Mouse (Mus musculus) heart, embryonic 11.5 days (tissue): ENCODE data around the gene Ktn1. TPM values are rescaled to one million over a fixed set of nuclear protein-coding genes. Genes with fewer than 3 reads are reported as not detected.

Source experiments
- ATAC-seq: fragments of 200-750 bp; cut with Nextera tagmentation; replicated peaks from 2 replicates; pipeline ENCODE4 v1.8.0; 2017; ENCODE audit warnings: moderate library complexity; ENCODE audit not compliant: insufficient number of reproducible peaks, low FRiP score, low TSS enrichment
- H3K27ac ChIP-seq: fragments of 300-500 bp; sonication (generic); 2 replicates; pipeline ENCODE4 v1.5.1; 2014; ENCODE audit warnings: mild to moderate bottlenecking, low read depth, low read length
- H3K27me3 ChIP-seq: fragments of 300-500 bp; sonication (generic); 2 replicates; pipeline ENCODE4 v1.6.1; 2014; ENCODE audit warnings: mild to moderate bottlenecking, low read length, mixed read lengths; ENCODE audit not compliant: control insufficient read depth, insufficient read depth
- H3K36me3 ChIP-seq: fragments of 300-500 bp; sonication (generic); 2 replicates; pipeline ENCODE4 v1.6.1; 2014; ENCODE audit warnings: mild to moderate bottlenecking, low read length, moderate library complexity, mixed read lengths; ENCODE audit not compliant: control insufficient read depth, insufficient read depth
- H3K4me1 ChIP-seq: fragments of 300-500 bp; sonication (generic); 2 replicates; pipeline ENCODE4 v1.6.1; 2014; ENCODE audit warnings: low read length; ENCODE audit not compliant: control insufficient read depth, insufficient read depth
- H3K4me2 ChIP-seq: fragments of 300-500 bp; sonication (generic); 2 replicates; pipeline ENCODE4 v1.6.1; 2014; ENCODE audit warnings: mild to moderate bottlenecking, moderate library complexity
- H3K4me3 ChIP-seq: fragments of 300-500 bp; sonication (generic); 2 replicates; pipeline ENCODE4 v1.5.1; 2014; ENCODE audit warnings: low read depth, low read length
- H3K9ac ChIP-seq: fragments of 300-500 bp; sonication (generic); 2 replicates; pipeline ENCODE4 v1.6.1; 2014; ENCODE audit warnings: mild to moderate bottlenecking, low read depth, low read length, moderate library complexity
- H3K9me3 ChIP-seq: fragments of 300-500 bp; sonication (generic); replicated peaks from 2 replicates; pipeline ENCODE4 v1.6.1; 2016; ENCODE audit warnings: low read length; ENCODE audit not compliant: control insufficient read depth
- WGBS: fragments of 180-500 bp; shearing (Covaris S2); extraction: QIAGEN DNeasy Blood & Tissue Kit; methylation state at CpG from one replicate; pipeline ENCODE4 v1.1.7; 2014; ENCODE audit not compliant: insufficient replicate concordance; 5-methylcytosine and 5-hydroxymethylcytosine counted together
- polyA plus RNA-seq: library from polyadenylated mRNA; unstranded; fragments of >200 nt; fragmentation: Nextera tagmentation; extraction: Ambion mirVana; gene quantifications from 2 replicates; pipeline ENCODE4 v1.2.1, GENCODE M21; 2014

Ktn1 gene
- polyA plus RNA-seq, 1 experiment from 2014 or later: 105 TPM

GRCm38 (mm10) chr14:47684579-47684978 is 36.3 kb downstream of the Ktn1 start:
- H3K27me3 ChIP-seq: no peaks in the 10 kb centered on the region
- no peak for ATAC-seq
- no peaks in the 10 kb centered on the region for H3K9me3 ChIP-seq
- WGBS: 86% methylated on average over 5 of the region's 5 CpGs
- H3K27ac ChIP-seq: no peak overlapping the region
- no peak overlapping the region for H3K4me2 ChIP-seq
- no peak overlapping the region for H3K4me3 ChIP-seq
- H3K9ac ChIP-seq: no peak overlapping the region
- no peaks in the 10 kb centered on the region for H3K4me1 ChIP-seq
- H3K36me3 ChIP-seq: peaks cover 39% of the 10 kb centered on the region

GRCm38 (mm10) chr14:47699126-47699525 is 50.9 kb downstream of the Ktn1 start:
- Histone ChIP-seq H3K4me1 (no peaks in the 10 kb centered on the region), H3K27me3 (no peaks in the 10 kb centered on the region), H3K27ac (no peak overlapping the region), H3K9ac (no peak overlapping the region), H3K4me3 (no peak overlapping the region), H3K36me3 (peaks cover 23% of the 10 kb centered on the region), H3K4me2 (no peak overlapping the region), H3K9me3 (no peaks in the 10 kb centered on the region)
- ATAC-seq: no peak
- 89% methylated on average over 5 of the region's 5 CpGs for whole genome bisulfite sequencing

GRCm38 (mm10) chr14:47709546-47709945 is 61.3 kb downstream of the Ktn1 start:
- Histone ChIP-seq H3K9ac (no peak overlapping the region), H3K9me3 (no peaks in the 10 kb centered on the region), H3K27me3 (no peaks in the 10 kb centered on the region), H3K27ac (no peak overlapping the region), H3K4me3 (no peak overlapping the region), H3K36me3 (peaks cover 30% of the 10 kb centered on the region), H3K4me2 (no peak overlapping the region), H3K4me1 (no peaks in the 10 kb centered on the region)
- ATAC-seq: no peak
- 65% methylated on average over 3 of the region's 3 CpGs for WGBS

DNA sequence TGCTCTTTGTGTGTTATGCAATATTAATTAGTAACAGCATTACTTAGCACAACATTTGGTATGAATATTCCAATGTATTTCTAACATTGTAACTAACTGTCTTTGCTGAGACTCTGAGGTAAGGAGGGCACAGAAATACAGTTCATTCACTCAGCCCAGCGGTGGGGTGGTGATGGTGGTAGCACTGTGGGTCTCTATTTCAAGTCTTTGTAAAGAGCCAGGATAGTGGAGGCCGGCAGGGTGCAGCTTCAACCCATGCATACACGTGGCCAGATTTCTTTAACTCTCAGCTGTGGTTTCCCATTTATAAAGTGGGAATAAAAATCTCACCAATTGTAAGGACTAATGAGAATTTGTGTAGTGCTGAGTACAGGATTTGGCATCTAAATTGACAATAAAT is 67.5 kb downstream of the Ktn1 start:
- H3K9ac ChIP-seq: no peak overlapping the region
- ATAC-seq: no peak
- no peaks in the 10 kb centered on the region for H3K4me1 ChIP-seq
- no peak overlapping the region for H3K4me2 ChIP-seq
- no peak overlapping the region for H3K27ac ChIP-seq
- H3K36me3 ChIP-seq: peaks cover 11% of the 10 kb centered on the region; the same call in 1 of the 2 replicates
- no peak overlapping the region for H3K4me3 ChIP-seq
- no peaks in the 10 kb centered on the region for H3K27me3 ChIP-seq
- no peaks in the 10 kb centered on the region for H3K9me3 ChIP-seq
- 83% methylated on average over 3 of the region's 3 CpGs for WGBS

- H3K36me3 ChIP-seq: peaks cover 9% of the 10 kb centered on the region; the same call in 1 of the 2 replicates
- no peak overlapping the region for H3K27ac ChIP-seq
- H3K9ac ChIP-seq: no peak overlapping the region
- H3K4me1 ChIP-seq: no peaks in the 10 kb centered on the region
- no peak overlapping the region for H3K4me3 ChIP-seq
- ATAC-seq: no peak
- WGBS: 94% methylated on average over 14 of the region's 14 CpGs
- H3K27me3 ChIP-seq: no peaks in the 10 kb centered on the region
- no peaks in the 10 kb centered on the region for H3K9me3 ChIP-seq
- no peak overlapping the region for H3K4me2 ChIP-seq
These were observed 69.8 kb downstream of the Ktn1 start for GRCm38 (mm10) chr14:47717916-47718606.

DNA sequence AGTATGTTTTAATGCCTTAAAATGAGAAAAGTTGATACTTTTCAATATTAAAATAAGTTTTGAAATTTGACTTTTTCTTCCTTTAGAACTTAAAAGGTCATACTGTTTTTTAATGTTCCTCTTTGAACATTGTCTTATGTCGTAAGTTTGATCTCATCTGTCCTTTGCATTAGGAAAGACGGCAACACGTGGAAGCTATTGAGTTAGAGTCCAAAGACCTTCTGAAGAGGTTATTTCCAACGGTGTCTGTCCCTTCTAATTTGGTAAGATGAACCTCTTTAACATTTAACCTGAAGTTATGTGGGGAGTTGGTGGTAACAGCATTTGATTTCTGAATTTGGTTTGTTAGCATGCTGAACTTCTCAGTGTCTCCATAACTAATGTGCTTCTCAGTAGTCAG is 71.8 kb downstream of the Ktn1 start:
- Histone ChIP-seq H3K27ac (no peak overlapping the region), H3K9me3 (no peaks in the 10 kb centered on the region), H3K4me3 (no peak overlapping the region), H3K4me1 (no peaks in the 10 kb centered on the region), H3K4me2 (no peak overlapping the region), H3K9ac (no peak overlapping the region), H3K27me3 (no peaks in the 10 kb centered on the region), H3K36me3 (peaks cover 6% of the 10 kb centered on the region)
- WGBS: 88% methylated on average over 4 of the region's 4 CpGs
- ATAC-seq: no peak

DNA sequence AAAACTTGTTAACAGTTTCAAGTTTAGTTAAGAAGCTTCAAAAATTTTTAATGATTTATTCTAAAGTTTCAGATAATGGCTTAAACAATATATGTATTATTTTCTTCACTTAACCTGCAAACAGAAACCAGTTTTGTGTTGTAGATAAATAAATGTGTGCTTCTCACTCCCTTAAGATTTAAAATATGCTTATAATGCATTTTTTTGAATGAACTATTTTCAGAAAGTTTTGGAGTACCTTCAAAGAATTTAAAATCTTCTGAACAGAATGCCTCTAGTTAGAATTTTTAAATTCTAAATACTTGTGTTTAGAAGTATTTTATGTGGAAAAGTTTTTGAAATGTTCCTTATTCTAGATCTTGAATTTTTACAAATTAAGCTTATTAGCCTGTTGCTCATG is 74.8 kb downstream of the Ktn1 start:
- H3K4me3 ChIP-seq: no peak overlapping the region
- no peak overlapping the region for H3K9ac ChIP-seq
- no peak overlapping the region for H3K4me2 ChIP-seq
- ATAC-seq: no peak
- H3K9me3 ChIP-seq: no peaks in the 10 kb centered on the region
- H3K27ac ChIP-seq: no peak overlapping the region
- peaks cover 21% of the 10 kb centered on the region for H3K36me3 ChIP-seq
- H3K27me3 ChIP-seq: no peaks in the 10 kb centered on the region
- no peaks in the 10 kb centered on the region for H3K4me1 ChIP-seq

DNA sequence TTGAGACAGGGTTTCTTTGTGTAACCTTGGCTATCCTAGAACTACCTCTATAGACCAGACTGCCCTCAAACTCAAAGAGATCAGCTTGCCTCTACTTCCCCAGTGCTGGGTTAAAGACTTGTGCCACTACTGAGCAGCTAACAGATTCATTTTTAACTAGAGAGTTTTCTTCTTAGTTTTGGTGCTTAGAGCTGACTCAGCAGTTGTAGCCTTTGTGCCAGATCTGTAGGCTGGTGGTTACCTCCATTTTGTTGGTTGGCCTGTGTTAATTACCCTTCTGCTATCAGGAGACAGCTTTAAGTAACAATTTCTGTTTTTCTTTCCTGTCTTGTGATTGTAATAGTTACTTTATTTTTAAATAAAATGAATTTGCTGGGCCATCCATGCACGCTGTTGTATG is 80.3 kb downstream of the Ktn1 start:
- WGBS: 97% methylated on average over 1 of the region's 1 CpGs
- H3K36me3 ChIP-seq: peaks cover 35% of the 10 kb centered on the region
- no peak overlapping the region for H3K9ac ChIP-seq

GRCm38 (mm10) chr14:47735354-47735753 is 87.1 kb downstream of the Ktn1 start:
- Histone ChIP-seq H3K4me2 (no peak overlapping the region), H3K9me3 (no peaks in the 10 kb centered on the region), H3K27ac (no peak overlapping the region), H3K4me3 (no peak overlapping the region), H3K9ac (no peak overlapping the region), H3K36me3 (peaks cover 18% of the 10 kb centered on the region), H3K27me3 (no peaks in the 10 kb centered on the region), H3K4me1 (no peaks in the 10 kb centered on the region)
- WGBS: 88% methylated on average over 12 of the region's 12 CpGs
- ATAC-seq: no peak

More for the DNA sequence above, 80.3 kb downstream of the Ktn1 start:
- Histone ChIP-seq H3K9me3 (no peaks in the 10 kb centered on the region), H3K27ac (no peak overlapping the region), H3K4me1 (no peaks in the 10 kb centered on the region), H3K4me3 (no peak overlapping the region), H3K27me3 (no peaks in the 10 kb centered on the region), H3K4me2 (no peak overlapping the region)
- no peak for ATAC-seq
